Mouse (Mus musculus): ENCODE results near the gene Prps1l3. TPM values are rescaled to one million over a fixed set of nuclear protein-coding genes. Genes with fewer than 3 reads are reported as not detected.

Gene Prps1l3
- polyA plus RNA-seq (2012; rRNA removed) = 19.1 and 24.1 TPM in 2 replicates

GRCm38 (mm10) chr12:57230192-57230706 lies at the start of gene Prps1l3, which contains the start of gene Mipol1:
Gene Prps1l3 (plus strand): TSS chr12:57230412.
Gene Mipol1 (plus strand): TSS chr12:57230427.

GRCm38 (mm10) chr12:57197363-57198026 lies 32.7 kb upstream of the Prps1l3 start, which contains the start of gene Slc25a21:
Gene Slc25a21 (minus strand): TSS chr12:57197472.

Other genes starting within 250 kb of the Prps1l3 start
- gene Slc25a21, start 32.9 kb upstream of the Prps1l3 start, polyA plus RNA-seq (2012; rRNA removed) = 8.5 and 10.6 TPM in 2 replicates
- gene Mipol1, start within 50 bp of the Prps1l3 start, polyA plus RNA-seq (2012; rRNA removed) = 1.6 and 1.7 TPM in 2 replicates

Measured in liver, embryonic 14 days (tissue).